Mouse (Mus musculus): Measurements from ENCODE around the gene Pdpk1.
"Not testable (repeated sequence)": the region's sequence is repeated elsewhere in the genome, so short reads cannot be mapped to it uniquely, and the experiment has no call there.

The Pdpk1 gene

GRCm38 (mm10) chr17:24162584-24163175 lies 12.0 kb upstream of the Pdpk1 start:
- no peak for DNase-seq (ENCODE audit: low read depth, low spot score)

GRCm38 (mm10) chr17:24161466-24161865 lies 10.7 kb upstream of the Pdpk1 start:
- DNase-seq (ENCODE audit: low read depth, low spot score), result no peak

DNA sequence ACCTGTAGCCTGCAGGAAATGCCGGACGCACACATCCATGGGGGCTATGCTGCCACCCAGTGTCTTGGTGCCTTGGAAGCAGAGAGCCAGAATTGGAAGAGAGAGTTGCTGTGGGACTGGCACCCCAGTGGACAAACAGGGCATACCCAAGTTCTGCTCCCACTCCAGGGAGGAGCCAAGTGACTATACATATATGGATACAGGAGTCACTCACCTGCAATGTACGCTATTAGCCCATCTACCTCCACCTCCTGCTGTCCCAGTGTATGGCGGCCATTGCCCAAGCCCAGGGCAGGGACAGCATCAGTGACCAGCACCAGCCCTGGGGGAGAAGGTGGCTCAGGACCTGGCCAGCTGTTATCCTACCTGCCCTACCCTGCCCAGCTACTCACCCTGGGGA lies 6.8 kb upstream of the Pdpk1 start:
- DNase-seq (ENCODE audit: low read depth, low spot score), result no peak

- DNase-seq (ENCODE audit: low read depth, low spot score), result no peak
Measured at GRCm38 (mm10) chr17:24157121-24157520, 6.4 kb upstream of the Pdpk1 start.

- no peak for DNase-seq (ENCODE audit: low read depth, low spot score)
Measured at GRCm38 (mm10) chr17:24156394-24156793, 5.7 kb upstream of the Pdpk1 start.

DNA sequence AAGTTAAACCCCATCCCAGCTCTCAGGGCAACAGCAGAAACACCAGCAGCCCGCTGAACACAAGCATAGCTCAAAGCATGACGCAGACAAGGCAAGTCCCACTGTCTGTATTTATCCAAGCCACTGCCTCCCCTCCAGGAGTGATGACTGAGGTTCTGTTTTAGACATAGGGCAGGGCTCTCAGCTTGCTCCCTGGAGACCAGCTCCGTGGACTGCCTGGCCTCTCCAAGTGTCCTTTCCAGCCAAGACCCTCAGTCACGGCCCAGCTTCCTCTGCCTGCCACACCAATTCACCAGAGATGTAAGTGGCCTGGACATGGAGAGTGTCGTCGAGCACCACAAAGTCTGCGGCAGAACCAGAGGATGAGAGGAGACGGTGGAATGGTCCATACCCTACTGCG lies 5.0 kb upstream of the Pdpk1 start:
- no peak for DNase-seq (ENCODE audit: low read depth, low spot score)

DNA sequence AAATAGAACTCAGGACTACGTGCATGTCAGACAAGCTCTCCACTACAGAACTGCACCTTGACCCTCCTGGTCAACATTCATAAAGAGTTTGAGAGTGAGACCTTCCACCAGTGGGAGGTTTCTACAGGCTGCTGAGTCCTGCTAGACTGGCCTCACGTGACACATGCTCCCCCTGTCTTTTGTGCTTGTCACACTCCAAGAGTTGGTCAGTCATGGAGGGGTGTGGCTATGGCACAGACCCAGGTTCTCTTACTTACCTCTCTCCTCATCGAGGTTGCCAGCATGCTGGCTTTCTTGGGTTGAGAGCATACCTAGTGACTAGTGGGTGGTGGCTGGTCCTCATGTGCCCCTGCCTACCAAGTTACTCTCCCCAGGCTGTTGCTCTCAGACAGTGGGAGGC lies 3.7 kb upstream of the Pdpk1 start:
- DNase-seq (ENCODE audit: low read depth, low spot score), result no peak

DNA sequence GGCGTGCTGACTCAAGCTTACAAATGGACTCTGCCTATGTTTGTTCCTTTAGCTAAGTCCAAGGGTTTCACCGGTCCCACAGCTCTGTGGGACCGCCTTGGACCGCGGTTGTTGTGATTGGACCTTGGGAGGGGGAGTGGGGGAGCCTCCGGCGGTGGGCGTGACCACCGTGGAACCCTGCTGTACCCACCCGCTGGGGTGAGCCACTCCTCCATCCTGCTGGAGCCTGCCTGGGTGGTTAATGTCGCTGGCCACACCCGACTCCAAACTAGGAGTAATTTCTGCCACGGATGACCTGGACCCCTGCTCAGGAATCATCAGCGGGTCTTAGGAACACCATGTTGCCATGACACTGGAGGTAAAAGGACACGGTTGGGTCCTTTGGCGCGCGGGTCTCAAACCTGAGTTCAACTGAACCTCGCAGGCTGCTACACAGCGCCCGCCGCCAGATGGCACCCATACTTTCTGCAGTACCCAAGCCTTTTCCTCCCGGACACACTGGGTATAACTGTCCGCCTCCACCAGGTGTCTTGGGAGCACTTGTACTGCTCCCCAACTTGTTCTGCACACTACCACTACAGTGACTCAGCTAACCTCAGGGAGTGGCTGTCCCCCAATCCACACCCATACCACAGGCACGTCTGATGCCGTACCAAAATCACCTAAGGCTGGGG lies 1.3 kb upstream of the Pdpk1 start:
- DNase-seq (ENCODE audit: low read depth, low spot score), result peak; percentile 85

GRCm38 (mm10) chr17:24151382-24151781 lies 658 bp upstream of the Pdpk1 start:
- no peak for DNase-seq (ENCODE audit: low read depth, low spot score)

- no peak for DNase-seq (ENCODE audit: low read depth, low spot score)
Measured at GRCm38 (mm10) chr17:24149421-24149820, 1.3 kb downstream of the Pdpk1 start.

GRCm38 (mm10) chr17:24142897-24143296 lies 7.8 kb downstream of the Pdpk1 start:
- no peak for DNase-seq (ENCODE audit: low read depth, low spot score)

GRCm38 (mm10) chr17:24141425-24141920 lies 9.3 kb downstream of the Pdpk1 start:
- DNase-seq (ENCODE audit: low read depth, low spot score), result peak; percentile 83

DNA sequence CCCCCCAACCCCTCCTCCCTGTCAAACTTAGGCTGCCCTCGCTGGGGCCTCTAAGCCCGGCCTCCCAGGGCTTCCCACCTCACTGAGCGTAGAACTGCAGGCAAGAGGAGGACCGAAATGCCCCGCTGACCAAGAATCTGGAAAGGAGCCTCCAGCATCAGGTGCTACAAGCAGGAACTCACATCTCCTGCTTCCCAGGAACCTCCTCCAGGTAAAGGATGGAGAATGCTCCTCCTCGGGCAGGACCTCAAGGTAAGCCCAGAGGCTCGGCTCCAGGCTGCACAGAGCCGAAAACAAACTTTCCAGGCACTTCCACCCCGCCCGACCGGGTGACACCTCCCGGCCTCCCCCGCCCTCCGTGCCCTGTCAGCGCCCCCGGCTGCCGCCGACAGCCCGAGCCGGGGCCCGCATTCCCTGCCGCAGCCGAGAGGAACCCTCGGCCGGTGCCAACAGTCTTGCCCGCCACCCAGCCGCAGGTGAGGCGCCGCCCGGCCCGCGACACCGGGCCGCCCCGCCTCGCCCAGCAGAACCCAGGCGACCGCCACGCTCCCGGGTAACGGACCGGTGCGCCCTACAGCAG lies 9.8 kb downstream of the Pdpk1 start:
- DNase-seq (ENCODE audit: low read depth, low spot score), result no peak

DNA sequence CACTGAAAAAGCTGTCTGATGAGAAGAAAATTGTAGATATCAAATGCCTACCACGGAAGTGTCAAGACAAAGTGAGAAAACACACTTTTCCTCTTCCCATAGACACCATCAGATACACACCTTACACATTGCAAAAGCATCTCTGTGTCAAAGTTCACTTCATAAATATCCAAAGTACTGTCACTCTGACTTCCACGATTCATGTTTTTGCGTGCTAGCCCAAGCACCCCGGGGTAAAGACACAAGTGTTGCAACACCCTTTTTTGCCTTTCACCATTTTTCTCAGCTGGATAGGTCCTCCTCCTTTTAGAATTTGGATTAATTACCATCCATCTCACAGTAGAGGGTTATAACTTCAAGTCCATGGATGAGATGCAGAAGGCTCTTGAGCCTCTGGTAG lies 10.8 kb downstream of the Pdpk1 start:
- no peak for DNase-seq (ENCODE audit: low read depth, low spot score)

DNA sequence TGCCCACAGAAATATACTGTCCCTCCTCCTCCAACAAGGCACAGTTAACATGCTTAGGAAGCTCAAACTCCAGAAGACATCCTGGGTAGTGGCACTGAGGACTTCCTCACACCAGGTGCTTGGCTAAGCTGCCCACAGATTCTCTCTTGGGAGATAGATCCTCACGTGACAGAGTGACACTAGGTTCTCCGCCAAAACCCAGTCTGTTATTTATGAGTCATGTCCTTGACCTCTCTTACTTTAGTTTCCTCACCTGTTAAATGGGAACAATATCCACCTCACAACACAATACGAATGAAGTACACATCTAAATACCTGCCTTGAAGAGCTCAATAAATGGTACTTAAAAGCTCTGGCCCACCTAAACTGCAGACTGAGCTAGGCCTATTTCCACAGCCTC lies 11.5 kb downstream of the Pdpk1 start:
- DNase-seq (ENCODE audit: low read depth, low spot score), result no peak

DNA sequence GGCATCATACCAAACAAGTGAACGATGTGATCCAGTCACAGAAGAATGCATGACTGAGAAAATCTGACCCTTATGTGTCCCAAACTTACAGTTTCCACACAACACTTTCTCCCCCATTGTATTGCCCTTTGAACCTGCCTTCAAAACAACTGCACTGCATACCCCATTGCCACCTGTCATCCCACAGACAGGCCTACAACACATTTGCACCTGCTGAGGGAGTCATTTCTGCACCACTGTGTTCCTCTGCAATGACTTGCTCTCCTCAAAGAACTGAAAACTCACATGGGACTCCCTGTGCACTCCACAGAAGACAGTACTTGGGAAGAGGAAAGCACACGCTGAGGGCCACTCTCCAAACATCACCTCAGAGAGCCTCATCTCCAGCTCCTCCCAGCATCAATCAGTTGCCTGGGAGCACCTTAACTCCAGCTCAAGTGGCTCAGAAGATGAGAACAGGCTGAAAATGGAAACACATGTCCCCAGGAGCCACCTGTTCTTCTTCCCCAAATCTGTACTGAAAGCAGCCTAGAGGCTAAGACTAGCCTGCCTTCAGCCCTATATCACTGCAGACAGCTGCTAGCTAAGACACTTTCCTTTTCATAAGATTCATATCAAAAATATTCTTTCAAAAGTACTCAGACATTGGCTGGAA lies 13.4 kb downstream of the Pdpk1 start:
- no peak for DNase-seq (ENCODE audit: low read depth, low spot score)

GRCm38 (mm10) chr17:24134062-24134461 lies 16.7 kb downstream of the Pdpk1 start:
- DNase-seq (ENCODE audit: low read depth, low spot score), result no peak

- DNase-seq (ENCODE audit: low read depth, low spot score), result not testable (repeated sequence)
Measured at GRCm38 (mm10) chr17:24132919-24133318, 17.8 kb downstream of the Pdpk1 start.

DNA sequence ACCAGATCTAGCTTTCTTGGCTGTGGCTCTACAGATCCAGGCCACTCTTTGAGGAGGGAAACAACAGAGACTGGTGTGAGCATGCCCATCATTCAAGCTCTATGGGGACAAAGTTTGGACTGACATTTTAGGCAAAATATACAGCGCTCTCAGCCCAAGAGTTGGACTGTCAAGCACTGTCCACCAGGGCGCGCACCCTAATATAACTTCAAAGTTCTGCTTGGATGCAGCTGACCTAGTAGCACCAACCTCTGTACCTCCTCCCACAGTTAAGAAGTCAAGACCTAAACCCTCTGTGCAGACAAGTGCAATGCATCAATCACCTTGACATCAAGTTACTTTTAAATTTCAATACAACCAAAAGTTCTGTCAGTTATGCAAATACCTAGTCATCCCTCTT lies 19.2 kb downstream of the Pdpk1 start:
- DNase-seq (ENCODE audit: low read depth, low spot score), result no peak

DNA sequence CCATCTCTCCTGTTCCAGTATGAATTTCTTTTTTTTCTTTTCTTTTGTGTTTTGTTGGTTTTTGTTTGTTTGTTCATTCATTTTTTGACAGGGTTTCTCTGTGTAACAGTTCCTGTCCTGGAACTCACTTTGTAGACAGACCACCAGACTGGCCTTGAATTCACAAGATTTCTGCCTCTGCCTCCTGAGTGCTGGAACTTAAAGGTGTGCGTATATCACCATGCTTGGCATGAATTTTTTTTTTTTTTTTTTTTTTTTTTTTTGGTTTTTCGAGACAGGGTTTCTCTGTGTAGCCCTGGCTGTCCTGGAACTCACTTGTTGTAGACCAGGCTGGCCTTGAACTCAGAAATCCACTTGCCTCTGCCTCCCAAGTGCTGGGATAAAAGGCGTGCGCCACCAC lies 21.5 kb downstream of the Pdpk1 start:
- not testable (repeated sequence) for DNase-seq (ENCODE audit: low read depth, low spot score)

DNA sequence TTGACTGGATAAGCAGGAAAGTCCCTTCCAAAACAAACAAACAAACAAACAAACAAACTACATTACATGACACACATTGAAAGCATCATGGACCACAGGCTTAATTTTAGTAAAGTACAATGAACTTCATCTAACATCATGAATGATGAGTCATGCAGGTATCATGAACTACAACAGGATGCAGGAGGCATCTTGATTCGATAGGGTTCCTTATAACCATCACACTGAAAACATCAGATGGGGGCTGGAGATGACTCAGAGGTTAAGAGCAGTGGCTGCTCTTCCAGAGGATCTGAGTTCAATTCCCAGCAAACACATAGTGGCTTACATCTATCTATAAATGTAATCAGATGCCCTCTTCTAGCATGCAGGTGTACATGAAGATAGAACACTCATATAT lies 23.1 kb downstream of the Pdpk1 start:
- no peak for DNase-seq (ENCODE audit: low read depth, low spot score)

DNA sequence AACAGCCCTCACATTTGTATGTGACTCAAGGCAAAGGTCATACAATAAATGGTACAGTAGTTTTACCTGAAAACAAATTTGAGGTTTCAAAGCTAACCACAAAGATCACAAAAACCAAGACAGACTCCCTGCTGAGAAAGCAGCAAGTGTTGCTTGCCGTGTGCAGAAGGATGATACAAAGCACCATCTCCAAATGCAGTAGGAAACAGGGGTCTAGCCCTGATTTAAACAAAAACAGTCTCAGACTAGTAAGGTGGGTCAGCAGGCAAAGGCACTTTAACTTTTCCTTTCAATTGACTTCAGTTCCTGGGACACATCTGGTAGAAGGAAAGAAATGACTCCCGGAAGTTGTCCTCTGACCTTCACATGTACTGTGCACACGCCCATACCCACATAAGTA lies 23.9 kb downstream of the Pdpk1 start:
- no peak for DNase-seq (ENCODE audit: low read depth, low spot score)

DNA sequence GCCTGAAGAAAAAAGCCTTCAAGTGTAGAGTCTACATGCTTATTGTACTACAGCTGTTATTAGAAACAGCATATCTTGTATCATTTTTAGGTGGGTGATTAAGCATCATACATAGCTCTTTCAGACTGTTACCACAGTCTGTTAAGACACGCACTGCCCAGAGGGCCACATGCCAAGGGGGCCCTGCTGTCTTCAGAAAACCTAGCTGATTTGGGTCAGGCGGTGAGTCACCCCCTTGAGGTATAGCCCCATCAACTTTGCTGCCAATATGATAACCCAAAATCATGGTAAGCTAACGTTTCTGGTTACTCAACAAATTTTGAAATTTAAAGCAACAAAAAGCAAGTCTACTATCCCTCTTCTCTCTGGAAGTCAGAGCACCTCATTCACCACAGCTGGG lies 31.3 kb downstream of the Pdpk1 start:
- no peak for DNase-seq (ENCODE audit: low read depth, low spot score)
